Mouse (Mus musculus) spleen, postnatal 36 days (tissue): ENCODE data around the gene Tex2.

ENCODE experiments used
- DNase-seq, 2 experiments: peaks; one replicate each; pipeline ENCODE4 v3.0.0; 2022; ENCODE audit warnings: low spot score in 2 of 2, mixed read lengths in 1 of 2

The Tex2 gene

DNA sequence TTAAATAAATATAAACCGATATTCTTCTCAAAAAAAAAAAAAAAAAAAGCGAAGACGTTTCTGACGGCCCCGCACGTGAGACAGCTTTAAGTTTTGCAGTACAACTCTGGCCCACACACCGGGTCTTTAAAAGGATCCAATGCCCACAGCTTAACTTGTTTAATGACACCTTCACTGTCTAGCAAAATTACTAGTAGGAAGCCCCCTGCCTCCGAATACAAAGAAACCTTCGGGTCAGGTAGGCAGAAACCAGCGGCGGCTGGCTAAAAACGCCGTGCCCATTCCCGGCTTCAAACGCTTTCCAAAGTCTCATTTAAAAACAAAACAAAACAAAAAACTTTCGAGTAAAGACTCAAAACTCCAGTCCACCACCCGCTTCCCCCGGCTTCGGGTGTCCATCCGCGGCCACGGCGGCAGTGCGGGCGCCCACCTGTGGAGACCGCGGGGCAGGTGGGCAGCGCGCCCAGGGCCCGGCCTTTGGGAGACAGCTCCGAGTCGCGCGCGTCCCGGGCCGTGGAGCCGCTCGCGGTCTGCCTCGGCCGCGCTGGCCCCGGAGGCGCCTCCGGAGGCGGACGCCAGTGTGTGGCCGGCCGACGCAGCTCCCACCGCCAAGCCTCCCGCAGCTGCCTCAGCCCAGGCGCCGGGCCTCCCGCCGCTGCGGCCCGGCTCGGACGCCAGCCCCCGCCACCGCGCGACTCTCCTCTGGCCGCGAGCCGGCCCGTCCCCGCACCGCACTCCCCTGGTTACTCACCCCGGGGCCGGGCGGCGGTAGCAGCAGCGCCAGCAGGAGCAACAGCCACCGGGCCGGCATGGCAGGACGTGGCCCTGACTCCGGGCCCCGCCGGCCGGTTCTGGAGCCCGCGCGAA is 126.1 kb downstream of the Tex2 start:
- DNase-seq: peak in 1 of 2 experiments; percentile 26

GRCm38 (mm10) chr11:106486042-106486865 is 127.0 kb downstream of the Tex2 start:
- DNase-seq: no peak

- DNase-seq: no peak
These were observed 127.6 kb downstream of the Tex2 start for GRCm38 (mm10) chr11:106485611-106486010.

GRCm38 (mm10) chr11:106484875-106485274 is 128.3 kb downstream of the Tex2 start:
- no peak for DNase-seq

- no peak for DNase-seq
These were observed 130.4 kb downstream of the Tex2 start for GRCm38 (mm10) chr11:106482867-106483266.

DNA sequence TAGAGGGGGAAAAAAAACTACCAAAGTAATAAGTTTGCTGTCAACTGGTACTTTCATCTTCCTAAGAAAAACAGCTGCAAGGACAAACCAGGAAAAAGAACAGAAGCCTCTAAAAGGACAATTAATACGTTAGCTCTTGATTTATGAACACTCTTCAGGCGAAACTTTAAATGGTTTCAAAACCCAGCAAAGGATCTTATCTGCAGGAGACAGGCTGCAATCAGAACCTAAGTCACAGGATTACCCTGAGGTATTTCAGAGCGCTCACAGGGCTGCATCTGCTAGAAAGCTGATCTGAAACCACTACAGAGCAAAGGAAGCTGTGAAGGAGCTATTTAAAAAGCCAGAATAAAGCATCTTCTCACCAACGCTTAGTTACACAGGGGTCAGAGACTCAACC is 131.6 kb downstream of the Tex2 start:
- no peak for DNase-seq

GRCm38 (mm10) chr11:106480530-106480885 is 132.7 kb downstream of the Tex2 start:
- no peak for DNase-seq

DNA sequence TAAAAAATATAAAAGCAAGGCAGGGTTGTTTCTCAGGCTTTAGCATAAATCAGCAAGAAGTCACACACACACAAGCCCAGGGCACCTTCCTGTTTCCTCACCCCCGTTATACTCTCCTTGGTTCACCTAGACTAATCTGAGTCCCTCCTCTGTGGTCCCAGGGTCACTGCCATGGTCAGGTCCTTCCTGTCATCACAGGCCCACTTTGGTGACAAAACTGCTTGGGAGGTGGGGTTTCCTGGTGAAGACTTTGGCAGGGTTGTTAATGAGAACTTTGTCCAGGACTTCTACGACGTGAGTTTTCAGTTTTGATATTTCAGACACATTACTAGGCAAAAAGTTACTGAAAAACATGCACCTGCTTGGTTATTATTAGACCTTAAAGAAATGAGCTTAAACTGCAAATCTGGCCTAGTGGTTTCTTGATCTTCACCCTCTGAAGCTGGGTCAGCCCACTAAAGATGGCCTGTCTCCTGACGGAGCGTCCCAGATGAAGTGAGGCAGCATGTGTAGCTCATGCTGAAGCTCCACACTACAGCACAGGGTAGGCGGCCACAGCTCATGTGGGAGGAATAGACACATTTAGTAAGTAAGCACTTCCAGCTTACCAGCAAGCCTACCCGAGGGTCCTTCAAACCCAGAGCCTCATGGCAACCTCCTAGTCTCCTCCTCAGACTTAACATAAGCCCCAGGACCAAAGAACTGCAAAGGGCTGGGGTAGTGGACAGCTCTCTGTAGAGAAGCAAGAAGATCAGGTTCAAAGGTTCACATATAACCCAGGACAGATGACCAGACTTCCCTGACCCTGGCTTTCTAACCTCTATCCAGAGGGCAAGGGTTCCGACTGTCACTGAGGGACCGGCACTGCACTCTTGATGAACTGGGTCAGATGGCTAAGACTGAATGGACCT is 133.3 kb downstream of the Tex2 start:
- DNase-seq: no peak

GRCm38 (mm10) chr11:106478745-106479144 is 134.5 kb downstream of the Tex2 start:
- no peak for DNase-seq

- no peak for DNase-seq
These were observed 135.6 kb downstream of the Tex2 start for GRCm38 (mm10) chr11:106477505-106478160.

- no peak for DNase-seq
These were observed 137.9 kb downstream of the Tex2 start for GRCm38 (mm10) chr11:106475309-106475708.

DNA sequence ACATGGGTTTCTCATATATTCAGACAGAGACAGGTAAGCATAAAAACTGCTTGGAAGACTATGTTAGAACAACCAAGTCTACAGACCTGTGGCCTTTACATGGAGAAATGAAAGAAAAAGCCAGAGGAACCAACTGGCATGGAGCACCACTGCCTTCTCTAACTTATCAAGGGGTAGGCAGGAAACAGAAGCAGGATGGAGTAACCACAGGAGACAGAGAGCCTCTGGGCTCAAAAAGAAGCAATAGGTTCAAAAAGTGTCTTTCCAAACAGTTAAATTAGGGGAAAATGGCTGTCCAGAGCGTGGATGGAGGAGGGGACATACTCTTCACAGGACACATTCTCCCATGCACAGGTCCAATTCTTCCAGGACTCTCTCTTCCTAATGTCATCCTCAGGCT is 141.6 kb downstream of the Tex2 start:
- DNase-seq: no peak

DNA sequence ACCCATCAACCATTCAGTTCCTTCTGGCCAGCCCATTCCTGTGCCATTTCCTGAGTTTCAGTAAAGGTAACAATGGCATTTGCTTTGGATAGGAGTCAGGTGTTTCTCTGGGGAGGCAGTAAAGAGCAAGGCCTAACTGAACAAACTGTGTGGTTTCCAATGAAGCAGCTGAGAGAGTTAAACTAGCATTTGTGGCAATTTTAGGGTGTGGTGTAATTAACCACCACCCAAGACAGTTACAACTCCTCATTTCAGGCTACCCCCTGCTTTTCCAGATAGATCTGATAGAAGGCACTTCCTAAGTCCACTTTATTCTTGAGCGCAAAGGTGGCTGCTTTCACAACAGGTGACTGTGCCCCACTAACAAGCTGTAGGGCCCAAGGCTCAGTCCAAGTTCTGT is 144.7 kb downstream of the Tex2 start:
- no peak for DNase-seq

DNA sequence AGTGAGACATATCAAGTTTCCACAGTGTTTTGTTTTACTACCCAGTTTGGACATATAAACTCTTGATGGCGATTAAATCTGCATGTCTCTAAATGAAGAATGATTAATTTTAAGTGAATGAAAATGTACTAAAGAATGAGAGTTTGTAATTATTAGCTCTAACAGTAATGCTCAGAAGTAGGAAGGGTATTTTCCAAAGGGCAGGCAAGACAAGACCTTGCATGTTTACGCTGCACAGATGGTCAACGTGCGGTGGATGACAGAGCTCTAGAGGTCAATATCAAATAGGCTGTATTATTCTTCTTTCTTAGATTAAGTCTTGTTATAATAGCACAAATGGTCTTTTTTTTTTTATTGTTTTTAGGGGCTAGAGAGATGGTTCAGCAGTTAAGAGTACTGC is 147.3 kb downstream of the Tex2 start:
- DNase-seq: no peak

- DNase-seq: no peak
These were observed 147.7 kb downstream of the Tex2 start for GRCm38 (mm10) chr11:106465545-106465903.

DNA sequence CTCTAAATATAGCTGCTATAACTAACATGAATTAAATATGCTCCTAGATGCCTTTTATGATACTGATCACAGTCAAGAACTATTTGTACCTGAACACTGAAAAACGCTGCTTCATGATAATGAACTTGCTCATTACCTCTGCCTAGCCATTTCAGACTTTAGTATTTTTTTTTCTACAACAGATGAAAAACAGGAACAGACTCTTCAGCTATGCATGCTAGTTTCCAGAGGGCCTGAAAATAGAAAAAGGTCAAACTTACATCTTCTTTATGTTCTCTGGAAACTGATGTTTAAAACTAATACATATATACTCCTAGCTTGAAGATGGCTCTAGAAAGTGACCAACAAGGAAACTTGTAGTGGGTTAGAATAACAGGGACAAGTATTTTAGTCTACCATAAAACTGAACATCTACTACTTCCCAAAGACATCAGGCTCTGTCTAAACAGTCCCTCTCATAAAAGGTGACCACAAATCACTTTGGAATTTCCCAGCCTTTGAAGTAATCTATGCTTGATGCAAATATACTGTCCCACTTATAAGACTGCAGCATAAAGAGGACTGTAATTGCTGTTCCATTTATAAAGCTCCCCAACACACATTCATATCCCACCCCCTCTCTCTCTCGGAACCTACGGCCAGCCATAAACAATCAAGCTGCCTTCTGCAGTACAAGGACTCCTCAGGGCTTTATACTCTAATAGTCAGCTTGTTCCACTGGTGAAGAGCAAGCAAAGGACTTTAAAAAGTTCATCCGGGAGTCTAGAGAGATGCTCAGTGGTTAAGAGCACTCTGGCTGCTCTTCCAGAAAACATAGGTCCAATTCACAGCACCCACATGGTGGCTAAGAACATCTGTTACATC is 148.3 kb downstream of the Tex2 start:
- no peak for DNase-seq

GRCm38 (mm10) chr11:106463845-106464244 is 149.4 kb downstream of the Tex2 start:
- no peak for DNase-seq

- no peak for DNase-seq
These were observed 150.9 kb downstream of the Tex2 start for GRCm38 (mm10) chr11:106462309-106462708.

- no peak for DNase-seq
These were observed 151.9 kb downstream of the Tex2 start for GRCm38 (mm10) chr11:106461145-106461932.

- no peak for DNase-seq
These were observed 152.6 kb downstream of the Tex2 start for GRCm38 (mm10) chr11:106460671-106461070.
